Mouse (Mus musculus): Measurements from ENCODE around the gene Gm42878.
"Not testable (repeated sequence)": the region's sequence is repeated elsewhere in the genome, so short reads cannot be mapped to it uniquely, and the experiment has no call there.

The Gm42878 gene

DNA sequence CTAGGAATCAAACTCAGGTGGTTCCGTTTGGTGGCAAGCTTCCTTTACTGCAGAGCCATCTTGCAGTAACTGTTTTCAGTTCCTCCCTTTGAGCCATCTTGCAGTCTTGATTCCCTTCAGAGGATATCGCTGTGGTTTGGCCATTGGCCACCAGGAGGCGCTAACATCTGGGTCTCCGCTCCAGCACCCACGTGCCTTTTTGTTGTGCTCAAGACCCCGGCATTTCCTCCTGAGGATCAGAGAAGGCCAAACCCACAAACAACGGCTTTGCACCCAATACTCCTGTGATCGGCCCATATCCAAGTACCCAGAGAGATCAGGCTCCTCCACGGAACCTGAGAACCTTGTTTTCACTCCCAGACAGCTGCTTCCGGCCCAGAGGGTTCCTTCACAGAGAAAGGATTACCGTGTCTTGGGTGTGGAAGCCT lies 19.2 kb upstream of the Gm42878 start:
- DNase-seq, result peak; percentile 96

GRCm38 (mm10) chr5:121562436-121562835 lies 17.2 kb upstream of the Gm42878 start:
- no peak for DNase-seq

- no peak for DNase-seq
These were observed 3.9 kb upstream of the Gm42878 start for GRCm38 (mm10) chr5:121549196-121549595.

DNA sequence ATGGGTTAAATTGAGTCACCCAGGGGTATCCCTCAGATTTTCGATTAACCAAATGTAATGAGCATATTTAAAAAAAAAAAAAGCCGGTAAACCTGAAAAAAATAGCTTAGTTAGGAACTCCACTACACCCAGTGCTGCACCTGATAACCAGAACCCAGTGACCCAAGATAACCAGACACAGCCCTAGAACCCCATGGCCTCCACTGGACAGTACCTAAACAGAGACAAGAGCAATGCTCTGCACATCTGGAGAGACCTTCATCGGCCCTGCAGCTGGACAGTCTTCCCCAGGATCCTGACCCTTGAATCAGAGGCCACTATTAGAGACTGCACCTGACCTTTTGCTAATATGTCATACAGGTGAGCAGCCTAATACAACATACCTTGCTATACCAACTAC lies 1.8 kb upstream of the Gm42878 start:
- no peak for DNase-seq

DNA sequence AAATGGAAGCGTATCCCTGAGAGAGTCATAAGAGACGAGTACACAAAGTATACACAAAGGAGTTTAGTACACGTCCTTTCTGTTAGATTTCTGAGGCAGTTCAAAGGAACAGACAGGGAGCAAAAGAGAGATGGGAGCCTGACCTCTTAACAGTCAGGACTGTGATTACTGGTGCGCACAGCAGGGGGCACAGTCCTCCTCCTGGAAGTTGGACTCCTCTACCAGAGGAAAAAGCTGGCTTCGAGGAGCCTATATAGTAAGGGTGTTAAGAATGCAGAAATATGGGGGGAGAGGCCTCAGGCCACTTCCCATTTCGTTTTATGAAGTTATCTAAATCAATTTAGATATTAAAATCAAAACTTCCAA lies 1.2 kb upstream of the Gm42878 start:
- DNase-seq, result peak; percentile 75

- peak; percentile 97 for DNase-seq
These were observed 679 bp upstream of the Gm42878 start, which contains the start of gene Mapkapk5 for GRCm38 (mm10) chr5:121545793-121546529. TSS of gene Mapkapk5 (minus strand) at chr5:121545905.

- no peak for DNase-seq
These were observed 1.9 kb downstream of the Gm42878 start for GRCm38 (mm10) chr5:121543370-121543769.

DNA sequence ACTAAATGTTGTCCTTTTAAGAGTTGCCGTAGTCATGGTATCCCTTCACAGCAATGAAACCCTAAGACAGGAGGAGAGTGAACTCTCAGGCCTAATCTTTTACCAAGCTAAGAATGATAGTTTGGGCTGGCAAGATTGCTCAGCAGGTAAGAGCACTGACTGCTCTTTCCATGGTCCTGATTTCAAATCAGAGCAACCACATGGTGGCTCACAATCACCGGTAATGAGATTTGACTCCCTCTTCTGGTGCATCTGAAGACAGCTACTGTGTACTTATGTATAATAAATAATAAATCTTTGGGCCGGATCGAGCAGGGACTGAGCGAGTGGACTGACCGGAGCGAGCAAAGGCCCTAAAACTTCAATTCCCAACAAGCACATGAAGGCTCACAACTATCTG lies 4.0 kb downstream of the Gm42878 start:
- DNase-seq, result no peak

DNA sequence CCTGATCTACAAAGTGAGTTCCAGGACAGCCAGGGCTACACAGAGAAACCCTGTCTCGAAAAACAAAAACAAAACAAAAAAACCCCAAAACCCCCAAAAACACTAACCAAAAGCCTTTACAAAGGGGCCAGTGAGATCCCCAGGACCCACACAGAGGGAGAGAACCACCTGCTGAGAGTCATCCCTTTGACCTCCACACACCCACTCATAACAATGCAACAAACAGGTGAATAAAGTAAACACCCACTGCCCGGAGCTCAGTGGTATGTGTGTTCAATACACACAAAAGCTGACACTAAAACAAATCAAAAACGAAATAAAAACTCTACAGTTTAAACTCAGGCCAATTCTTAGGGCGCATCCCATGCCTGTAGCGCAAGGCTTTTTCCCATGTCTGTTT lies 5.2 kb downstream of the Gm42878 start:
- no peak for DNase-seq

GRCm38 (mm10) chr5:121537588-121537987 lies 7.7 kb downstream of the Gm42878 start:
- DNase-seq, result no peak

DNA sequence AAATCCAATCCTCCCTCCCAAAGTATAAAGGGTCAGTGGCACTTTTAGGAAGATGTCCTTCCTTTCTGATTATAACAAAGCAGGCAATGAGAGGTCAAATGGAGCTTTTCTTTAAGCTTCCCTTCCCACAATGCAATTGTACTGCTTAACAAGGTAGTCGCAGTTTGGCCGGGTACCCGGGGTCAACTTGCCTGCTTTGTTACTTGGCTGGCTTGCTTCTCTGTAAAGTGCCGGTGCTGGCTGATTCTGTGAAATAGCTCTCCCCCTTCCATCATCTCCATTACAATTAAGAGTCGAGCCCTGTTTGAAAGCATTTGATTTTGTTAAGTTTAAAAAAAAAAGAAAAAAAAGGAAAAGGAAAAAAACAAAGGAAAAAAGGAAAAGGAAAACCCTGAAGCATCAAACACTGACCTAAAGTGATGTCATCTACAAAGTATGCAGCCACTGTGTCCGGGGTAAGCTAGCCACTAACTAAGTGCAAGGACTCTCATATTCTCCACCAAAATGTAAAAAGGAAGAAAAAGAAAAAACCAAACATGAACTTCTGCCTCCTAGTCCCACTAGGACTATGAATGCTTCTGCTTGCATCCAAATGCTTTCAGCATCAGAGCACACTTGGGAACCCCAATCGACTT lies 8.2 kb downstream of the Gm42878 start:
- DNase-seq, result no peak

GRCm38 (mm10) chr5:121535116-121535515 lies 10.2 kb downstream of the Gm42878 start:
- DNase-seq, result no peak

GRCm38 (mm10) chr5:121534521-121534920 lies 10.8 kb downstream of the Gm42878 start:
- DNase-seq, result peak; percentile 30

DNA sequence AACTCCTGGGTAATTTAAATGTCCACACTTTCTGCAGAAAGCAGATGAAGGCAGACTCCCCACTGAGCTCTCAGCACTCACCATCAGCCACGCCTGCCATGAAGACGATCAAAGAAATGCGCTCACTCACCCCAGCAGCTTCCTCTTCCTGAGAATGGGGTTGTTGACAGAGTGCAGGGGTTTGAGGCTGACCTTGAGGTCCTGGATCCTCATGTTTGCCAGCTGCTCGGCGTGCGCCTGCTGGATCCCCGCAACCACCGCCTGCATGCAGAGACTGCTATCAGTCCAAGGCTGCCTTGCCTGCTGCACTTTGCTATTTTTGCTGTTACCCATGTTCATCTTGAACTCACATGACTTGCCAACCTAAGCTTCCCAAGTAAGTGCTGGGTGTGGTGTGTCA lies 18.3 kb downstream of the Gm42878 start:
- DNase-seq, result peak; percentile 26

- DNase-seq, result no peak
These were observed 18.8 kb downstream of the Gm42878 start for GRCm38 (mm10) chr5:121526526-121526925.

- peak; percentile 28 for DNase-seq
These were observed 19.4 kb downstream of the Gm42878 start for GRCm38 (mm10) chr5:121525774-121526450.

DNA sequence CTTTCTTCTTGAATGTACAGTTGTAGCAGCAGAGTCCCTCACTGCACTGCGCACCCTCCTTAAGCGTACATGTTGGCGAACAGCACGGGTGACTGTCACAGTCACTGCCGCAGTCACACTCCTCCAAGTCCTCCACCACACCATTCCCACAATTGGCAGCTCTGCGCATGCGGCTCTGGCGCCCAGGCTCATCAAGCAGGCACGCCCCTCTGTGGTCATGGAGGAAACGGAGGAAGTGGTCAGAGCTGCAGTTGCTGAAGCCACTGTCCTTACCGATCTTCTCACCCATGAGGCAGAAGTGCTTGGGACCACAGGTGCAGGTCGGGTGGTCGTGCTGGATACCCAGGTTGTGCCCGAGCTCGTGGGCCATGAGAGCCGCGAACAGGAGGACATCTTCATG lies 25.5 kb downstream of the Gm42878 start:
- not testable (repeated sequence) for DNase-seq

DNA sequence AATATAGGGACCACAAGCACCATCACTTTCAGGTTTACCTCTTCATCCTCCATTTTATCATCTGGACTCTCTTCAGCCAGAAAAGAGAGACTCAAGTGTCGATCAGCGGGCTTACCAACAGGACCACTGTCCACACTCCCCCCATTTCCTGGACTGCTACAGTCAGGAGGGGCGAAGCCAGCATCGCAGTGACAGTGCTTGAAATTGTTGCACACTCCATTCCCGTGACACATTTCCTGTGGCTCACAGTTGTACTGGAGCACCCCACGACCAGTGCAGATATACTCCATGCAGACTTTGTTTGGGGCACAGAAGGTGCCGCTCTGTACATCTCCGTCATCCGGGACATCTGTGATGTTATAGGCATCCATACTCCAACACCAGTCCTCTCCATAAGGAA lies 26.3 kb downstream of the Gm42878 start:
- DNase-seq, result no peak

GRCm38 (mm10) chr5:121510009-121510408 lies 35.3 kb downstream of the Gm42878 start:
- DNase-seq, result no peak

DNA sequence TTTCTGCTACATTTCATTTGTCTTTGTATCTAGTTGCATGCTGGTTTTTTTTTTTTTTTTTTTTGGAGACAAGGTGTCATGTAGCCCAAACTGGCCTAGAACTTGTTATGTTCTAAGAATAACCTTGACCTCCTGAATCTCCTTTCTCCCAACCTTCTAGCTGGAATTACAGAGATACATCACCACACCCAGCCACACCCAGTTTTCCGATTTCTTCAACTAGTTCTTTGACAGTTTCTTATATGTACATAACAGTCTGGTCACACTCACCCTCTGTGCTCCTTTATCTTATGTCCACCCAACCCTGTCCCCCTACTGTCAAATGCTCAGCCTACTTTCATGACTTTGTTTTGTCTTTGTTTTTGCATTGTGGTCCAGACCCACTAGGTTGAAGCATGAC lies 38.4 kb downstream of the Gm42878 start:
- DNase-seq, result no peak

- DNase-seq, result no peak
These were observed 42.1 kb downstream of the Gm42878 start, which contains the start of gene Adam1b for GRCm38 (mm10) chr5:121503231-121503630. TSS of gene Adam1b (minus strand) at chr5:121503435.

GRCm38 (mm10) chr5:121501424-121501996 lies 43.8 kb downstream of the Gm42878 start:
- DNase-seq, result peak; percentile 23

DNA sequence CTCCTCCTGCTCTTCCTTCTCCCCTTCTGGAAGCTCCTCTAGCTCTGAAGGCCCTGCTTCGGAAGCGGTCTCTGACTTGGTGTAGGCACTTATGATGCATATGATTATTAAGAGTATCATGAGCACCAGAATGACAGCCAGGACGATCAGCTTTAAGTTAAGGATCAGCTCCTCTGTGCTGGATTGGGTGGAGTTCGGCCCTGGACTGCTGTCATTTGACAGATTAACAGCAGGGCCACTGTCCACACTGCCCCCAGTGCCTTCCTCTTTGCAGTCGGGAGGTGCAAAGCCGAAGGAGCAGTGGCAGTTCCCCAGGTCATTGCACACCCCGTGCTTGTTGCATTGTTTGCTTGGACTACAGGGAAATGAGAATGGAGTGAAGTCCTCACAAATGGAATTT lies 44.6 kb downstream of the Gm42878 start:
- no peak for DNase-seq

GRCm38 (mm10) chr5:121493305-121493704 lies 52.0 kb downstream of the Gm42878 start:
- DNase-seq, result no peak
